Mouse (Mus musculus) forebrain, embryonic 13.5 days (tissue): ENCODE data around the gene Pimreg. TPM values are rescaled to one million over a fixed set of nuclear protein-coding genes. Genes with fewer than 3 reads are reported as not detected.

Experiments used
- ATAC-seq: fragments of 200-750 bp; cut with Nextera tagmentation; 2 replicates; pipeline ENCODE4 v1.8.0; 2017
- H3K27ac ChIP-seq: fragments of 300-500 bp; sonication (generic); 2 replicates; pipeline ENCODE4 v1.5.1; 2015; ENCODE audit warnings: inconsistent platforms, mild to moderate bottlenecking, moderate library complexity
- H3K27me3 ChIP-seq: fragments of 300-500 bp; sonication (generic); 2 replicates; pipeline ENCODE4 v1.6.1; 2015; ENCODE audit warnings: mild to moderate bottlenecking, inconsistent platforms
- H3K36me3 ChIP-seq: fragments of 300-500 bp; sonication (generic); 2 replicates; pipeline ENCODE4 v1.6.1; 2015; ENCODE audit warnings: mild to moderate bottlenecking, inconsistent platforms; ENCODE audit not compliant: poor library complexity, severe bottlenecking
- H3K4me1 ChIP-seq: fragments of 300-500 bp; sonication (generic); 2 replicates; pipeline ENCODE4 v1.6.1; 2015; ENCODE audit warnings: inconsistent platforms
- H3K4me2 ChIP-seq: fragments of 300-500 bp; sonication (generic); 2 replicates; pipeline ENCODE4 v1.6.1; 2015; ENCODE audit warnings: inconsistent platforms, mild to moderate bottlenecking, moderate library complexity
- H3K4me3 ChIP-seq: fragments of 300-500 bp; sonication (generic); 2 replicates; pipeline ENCODE4 v1.5.1; 2015; ENCODE audit warnings: mild to moderate bottlenecking, inconsistent platforms
- H3K9ac ChIP-seq: fragments of 300-500 bp; sonication (generic); 2 replicates; pipeline ENCODE4 v1.6.1; 2015; ENCODE audit warnings: mild to moderate bottlenecking, inconsistent platforms
- H3K9me3 ChIP-seq: fragments of 300-500 bp; sonication (generic); replicated peaks from 2 replicates; pipeline ENCODE4 v1.6.1; 2016; ENCODE audit warnings: inconsistent platforms
- WGBS: fragments of 180-500 bp; shearing (Covaris S2); methylation state at CpG from one replicate; pipeline ENCODE4 v1.1.7; 2015; 5-methylcytosine and 5-hydroxymethylcytosine counted together
- polyA plus RNA-seq: library from polyadenylated mRNA; unstranded; fragments of >200 nt; fragmentation: Nextera tagmentation; extraction: Ambion mirVana; gene quantifications from 2 replicates; pipeline ENCODE4 v1.2.1, GENCODE M21; 2015

The Pimreg gene
- 155 and 171 TPM in 2 replicates for polyA plus RNA-seq

GRCm38 (mm10) chr11:72041768-72042607, at the start of gene Pimreg:
Pimreg (plus strand) TSS chr11:72042032.
- ATAC-seq = peak; percentile 95
- H3K36me3 ChIP-seq = peaks cover 31% of the 10 kb centered on the region
- peak within 1 kb of the TSS; percentile 82 for H3K27ac ChIP-seq
- H3K9me3 ChIP-seq = no peaks in the 10 kb centered on the region
- WGBS = 1% methylated on average over 52 of the region's 52 CpGs
- peaks cover 64% of the 10 kb centered on the region for H3K4me1 ChIP-seq
- H3K4me2 ChIP-seq = peak within 1 kb of the TSS; percentile 95
- H3K9ac ChIP-seq = peak within 1 kb of the TSS; percentile 79
- peak within 1 kb of the TSS; percentile 74 for H3K4me3 ChIP-seq
- H3K27me3 ChIP-seq = no peaks in the 10 kb centered on the region

- Histone ChIP-seq H3K4me3 (no peak overlapping the region), H3K9ac (no peak overlapping the region), H3K27me3 (no peaks in the 10 kb centered on the region), H3K4me2 (no peak overlapping the region), H3K9me3 (no peaks in the 10 kb centered on the region), H3K4me1 (peaks cover 17% of the 10 kb centered on the region), H3K36me3 (no peaks in the 10 kb centered on the region), H3K27ac (no peak overlapping the region)
- WGBS = 86% methylated on average over 12 of the region's 12 CpGs
- ATAC-seq = no peak
Observed at GRCm38 (mm10) chr11:71992438-71992837, 49.4 kb upstream of the Pimreg start.

- Histone ChIP-seq H3K36me3 (no peaks in the 10 kb centered on the region), H3K27me3 (no peaks in the 10 kb centered on the region), H3K4me3 (no peak overlapping the region), H3K9me3 (no peaks in the 10 kb centered on the region), H3K4me1 (peaks cover 17% of the 10 kb centered on the region), H3K9ac (0 out of 2 replicates have a peak overlapping the region, but pooled peaks have one; percentile 40), H3K27ac (no peak overlapping the region; the same call in 1 of the 2 replicates), H3K4me2 (peak overlapping the region; percentile 33)
- peak; percentile 65 for ATAC-seq
- WGBS = 26% methylated on average over 9 of the region's 9 CpGs
Observed at GRCm38 (mm10) chr11:71995968-71996511, 45.8 kb upstream of the Pimreg start.

GRCm38 (mm10) chr11:71996805-71997204, 45.0 kb upstream of the Pimreg start:
- no peaks in the 10 kb centered on the region for H3K36me3 ChIP-seq
- no peak for ATAC-seq
- H3K4me1 ChIP-seq = peaks cover 17% of the 10 kb centered on the region
- H3K4me3 ChIP-seq = no peak overlapping the region
- H3K27me3 ChIP-seq = no peaks in the 10 kb centered on the region
- no peak overlapping the region for H3K9ac ChIP-seq
- WGBS = 32% methylated on average over 11 of the region's 11 CpGs
- no peaks in the 10 kb centered on the region for H3K9me3 ChIP-seq
- no peak overlapping the region for H3K27ac ChIP-seq
- H3K4me2 ChIP-seq = peak overlapping the region; percentile 25

GRCm38 (mm10) chr11:72000194-72000593, 41.6 kb upstream of the Pimreg start:
- Histone ChIP-seq H3K9ac (no peak overlapping the region), H3K27ac (no peak overlapping the region), H3K4me2 (no peak overlapping the region), H3K4me1 (peaks cover 31% of the 10 kb centered on the region), H3K9me3 (no peaks in the 10 kb centered on the region), H3K4me3 (no peak overlapping the region), H3K27me3 (no peaks in the 10 kb centered on the region), H3K36me3 (no peaks in the 10 kb centered on the region)
- ATAC-seq = no peak
- WGBS = 84% methylated on average over 6 of the region's 6 CpGs

- ATAC-seq = no peak
- Histone ChIP-seq H3K4me2 (no peak overlapping the region), H3K9ac (no peak overlapping the region), H3K4me1 (peaks cover 14% of the 10 kb centered on the region), H3K27me3 (no peaks in the 10 kb centered on the region), H3K27ac (no peak overlapping the region), H3K4me3 (no peak overlapping the region), H3K36me3 (no peaks in the 10 kb centered on the region), H3K9me3 (no peaks in the 10 kb centered on the region)
- whole genome bisulfite sequencing = 53% methylated on average over 13 of the region's 13 CpGs
Observed at GRCm38 (mm10) chr11:72002138-72002853, 39.5 kb upstream of the Pimreg start.

- peaks cover 14% of the 10 kb centered on the region; the same call in 1 of the 2 replicates for H3K4me1 ChIP-seq
- H3K4me2 ChIP-seq = no peak overlapping the region
- no peak overlapping the region for H3K4me3 ChIP-seq
- H3K9me3 ChIP-seq = no peaks in the 10 kb centered on the region
- peak overlapping the region; percentile 20; the same call in 1 of the 2 replicates for H3K27ac ChIP-seq
- H3K9ac ChIP-seq = no peak overlapping the region
- H3K27me3 ChIP-seq = no peaks in the 10 kb centered on the region
- 52% methylated on average over 9 of the region's 9 CpGs for WGBS
- H3K36me3 ChIP-seq = no peaks in the 10 kb centered on the region
- no peak for ATAC-seq
Observed at GRCm38 (mm10) chr11:72003171-72003570, 38.7 kb upstream of the Pimreg start.

- H3K36me3 ChIP-seq = no peaks in the 10 kb centered on the region
- H3K9me3 ChIP-seq = no peaks in the 10 kb centered on the region
- 86% methylated on average over 6 of the region's 6 CpGs for WGBS
- no peak for ATAC-seq
- H3K27me3 ChIP-seq = no peaks in the 10 kb centered on the region
- H3K4me3 ChIP-seq = no peak overlapping the region
- no peak overlapping the region for H3K9ac ChIP-seq
- no peak overlapping the region for H3K27ac ChIP-seq
- peaks cover 23% of the 10 kb centered on the region for H3K4me1 ChIP-seq
- no peak overlapping the region for H3K4me2 ChIP-seq
Observed at GRCm38 (mm10) chr11:72005547-72005946, 36.3 kb upstream of the Pimreg start.

- Histone ChIP-seq H3K27me3 (no peaks in the 10 kb centered on the region), H3K27ac (peak overlapping the region; percentile 36; the same call in 1 of the 2 replicates), H3K4me3 (no peak overlapping the region), H3K9ac (no peak overlapping the region), H3K4me1 (peaks cover 46% of the 10 kb centered on the region), H3K4me2 (no peak overlapping the region), H3K36me3 (no peaks in the 10 kb centered on the region), H3K9me3 (no peaks in the 10 kb centered on the region)
- 25% methylated on average over 5 of the region's 5 CpGs for WGBS
- ATAC-seq = no peak; the same call in 1 of the 2 replicates
Observed at GRCm38 (mm10) chr11:72010367-72010766, 31.5 kb upstream of the Pimreg start.

- ATAC-seq = peak; percentile 59
- peaks cover 50% of the 10 kb centered on the region for H3K4me1 ChIP-seq
- H3K27ac ChIP-seq = peak overlapping the region; percentile 66
- H3K36me3 ChIP-seq = no peaks in the 10 kb centered on the region
- 33% methylated on average over 9 of the region's 9 CpGs for WGBS
- H3K4me2 ChIP-seq = peak overlapping the region; percentile 6
- no peaks in the 10 kb centered on the region for H3K27me3 ChIP-seq
- H3K4me3 ChIP-seq = no peak overlapping the region
- no peak overlapping the region for H3K9ac ChIP-seq
- H3K9me3 ChIP-seq = no peaks in the 10 kb centered on the region
Observed at GRCm38 (mm10) chr11:72010940-72011722, 30.7 kb upstream of the Pimreg start.

GRCm38 (mm10) chr11:72011955-72012354, 29.9 kb upstream of the Pimreg start:
- no peaks in the 10 kb centered on the region for H3K36me3 ChIP-seq
- 57% methylated on average over 1 of the region's 1 CpGs for WGBS
- H3K9me3 ChIP-seq = no peaks in the 10 kb centered on the region
- H3K9ac ChIP-seq = no peak overlapping the region
- peak; percentile 29; the same call in 1 of the 2 replicates for ATAC-seq
- H3K27me3 ChIP-seq = no peaks in the 10 kb centered on the region
- peak overlapping the region; percentile 6; the same call in 1 of the 2 replicates for H3K4me2 ChIP-seq
- H3K27ac ChIP-seq = peak overlapping the region; percentile 66
- H3K4me1 ChIP-seq = peaks cover 53% of the 10 kb centered on the region
- no peak overlapping the region for H3K4me3 ChIP-seq
